Mouse (Mus musculus): Measurements from ENCODE around the gene Cdh1.
A peak's percentile ranks its signal among the peaks of the same experiment; 100 is the strongest.

DNA sequence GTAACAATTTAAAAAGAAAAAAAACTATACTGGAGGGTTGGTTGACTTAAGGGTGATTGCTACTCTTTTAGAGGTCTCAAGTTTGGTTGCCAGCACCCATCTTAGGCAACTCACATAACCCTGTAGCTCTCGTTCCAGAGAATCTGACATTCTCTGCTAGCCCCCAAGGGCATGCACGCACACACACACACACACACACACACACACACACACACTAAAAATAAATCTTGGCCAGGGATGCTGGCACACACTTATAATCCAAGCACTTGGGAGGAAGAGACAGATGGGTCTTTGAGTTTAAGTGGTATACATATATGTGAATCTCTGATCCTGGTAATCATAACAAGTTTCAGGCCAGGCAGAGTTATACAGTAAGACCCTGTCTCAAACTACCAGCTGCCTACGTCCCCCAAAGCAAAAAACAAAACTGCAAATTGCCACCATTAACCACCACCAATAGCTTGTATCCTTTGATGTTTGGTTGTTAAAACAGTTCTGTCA lies 94.6 kb downstream of the Cdh1 start:
- TF ChIP-seq POLR2A (IDR thresholded peaks at IDR 0.05; ENCODE audit: insufficient read depth, low read depth, low read length) (no peak), CTCF (IDR thresholded peaks at IDR 0.05) (no peak), EP300 (IDR thresholded peaks at IDR 0.05; ENCODE audit: insufficient read depth, low read depth, low read length) (peak; percentile 47; the same call in 1 of the 2 replicates)
